Mouse (Mus musculus) kidney, adult 18-20 months (tissue): ENCODE results near the gene Gm15446.
"Not testable (repeated sequence)": the region's sequence is repeated elsewhere in the genome, so short reads cannot be mapped to it uniquely, and the experiment has no call there.

ENCODE experiments used
- DNase-seq: peaks from one replicate; pipeline ENCODE4 v3.0.0; 2021

Gene Gm15446

DNA sequence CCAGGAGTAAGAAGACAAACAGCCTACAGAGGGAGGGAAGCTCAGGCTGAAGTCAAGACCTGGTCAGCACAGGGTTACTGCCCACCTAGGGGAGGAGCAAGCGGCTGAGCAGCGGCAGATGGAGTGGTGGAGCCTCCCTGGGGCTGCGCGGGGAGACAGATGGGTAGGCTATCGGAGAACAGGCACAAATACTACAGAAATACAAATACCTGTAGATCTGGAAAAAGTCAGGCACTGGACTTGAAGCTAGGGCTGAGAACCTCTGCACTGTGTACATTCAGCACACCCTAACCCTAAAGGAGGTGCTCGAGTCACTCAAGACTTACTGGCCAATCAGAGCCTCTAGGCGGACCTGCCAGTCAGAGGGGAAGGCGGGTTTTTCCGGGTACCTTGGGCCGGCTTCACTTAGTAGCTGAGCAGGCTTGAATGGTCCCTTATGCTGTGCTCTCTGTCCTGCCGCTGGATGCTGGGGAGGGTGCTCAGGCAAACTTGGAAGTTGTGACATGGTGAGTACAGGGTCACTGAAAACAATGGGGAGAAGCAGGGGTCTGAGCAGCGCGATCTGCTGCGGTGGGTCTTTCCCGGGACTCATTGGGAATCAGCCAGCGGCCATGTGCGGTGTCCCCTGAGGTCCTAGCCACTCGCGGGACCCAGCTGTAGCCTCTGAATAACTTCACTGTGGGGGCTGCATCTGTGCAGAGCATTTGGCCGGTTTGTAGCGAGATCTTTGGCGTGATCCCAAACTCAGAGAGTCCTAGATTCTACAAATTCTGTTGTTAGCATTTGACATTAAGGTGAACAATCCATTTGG lies at the start of gene Gm15446:
Gene Gm15446 (plus strand): TSS at position 140 of the 811 bp plus-strand sequence.
- DNase-seq, result peak; percentile 91

DNA sequence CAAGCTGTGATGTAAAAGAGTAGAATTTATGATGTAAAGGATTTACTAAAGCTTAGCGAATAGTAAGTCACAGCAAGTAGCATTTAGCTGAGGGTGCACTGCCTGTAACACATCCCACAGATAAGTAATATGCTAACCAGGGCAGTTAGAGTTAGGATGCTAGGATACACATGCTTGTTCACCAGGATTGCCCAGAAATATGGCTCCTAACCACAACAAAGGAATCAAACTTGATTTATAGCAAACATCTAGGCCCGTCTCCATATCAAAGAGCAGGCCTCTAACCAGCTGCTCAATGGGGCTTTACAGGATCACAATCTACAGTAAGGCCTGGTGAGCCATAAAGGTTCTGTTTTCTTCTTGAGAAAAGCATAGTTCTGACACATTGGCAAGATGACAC lies 929 bp downstream of the Gm15446 start:
- not testable (repeated sequence) for DNase-seq

- no peak for DNase-seq
These were observed 1.7 kb downstream of the Gm15446 start for GRCm38 (mm10) chr5:109924936-109925335.

DNA sequence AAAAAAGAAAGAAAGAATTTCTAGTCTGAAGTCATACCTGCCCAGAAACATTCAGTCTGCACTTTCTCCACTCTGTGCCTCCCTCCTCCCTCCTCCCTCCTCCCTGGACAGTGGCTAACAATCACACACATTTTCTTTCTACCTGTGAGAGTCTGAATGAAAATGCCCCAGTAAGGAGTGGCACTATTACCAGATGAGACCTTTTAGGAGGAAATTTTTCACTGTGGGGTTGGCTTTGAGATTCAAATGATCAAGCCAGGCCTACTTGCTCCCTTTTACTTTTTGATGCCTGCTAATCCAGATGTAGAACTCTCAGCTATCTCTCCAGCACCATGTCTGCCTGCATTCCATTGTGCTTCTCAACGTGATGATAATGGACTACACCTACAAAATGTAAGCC lies 27.1 kb downstream of the Gm15446 start:
- no peak for DNase-seq

GRCm38 (mm10) chr5:109980743-109981142 lies 57.5 kb downstream of the Gm15446 start:
- not testable (repeated sequence) for DNase-seq
